Mouse (Mus musculus): ENCODE data around the gene Ovgp1. TPM values are rescaled to one million over a fixed set of nuclear protein-coding genes. Genes with fewer than 3 reads are reported as not detected.
A peak's percentile ranks its signal among the peaks of the same experiment; 100 is the strongest.
"Not testable (repeated sequence)": the region's sequence is repeated elsewhere in the genome, so short reads cannot be mapped to it uniquely, and the experiment has no call there.

Ovgp1 gene
- total RNA-seq, 1 experiment from 2014 or later: 0.55 TPM

DNA sequence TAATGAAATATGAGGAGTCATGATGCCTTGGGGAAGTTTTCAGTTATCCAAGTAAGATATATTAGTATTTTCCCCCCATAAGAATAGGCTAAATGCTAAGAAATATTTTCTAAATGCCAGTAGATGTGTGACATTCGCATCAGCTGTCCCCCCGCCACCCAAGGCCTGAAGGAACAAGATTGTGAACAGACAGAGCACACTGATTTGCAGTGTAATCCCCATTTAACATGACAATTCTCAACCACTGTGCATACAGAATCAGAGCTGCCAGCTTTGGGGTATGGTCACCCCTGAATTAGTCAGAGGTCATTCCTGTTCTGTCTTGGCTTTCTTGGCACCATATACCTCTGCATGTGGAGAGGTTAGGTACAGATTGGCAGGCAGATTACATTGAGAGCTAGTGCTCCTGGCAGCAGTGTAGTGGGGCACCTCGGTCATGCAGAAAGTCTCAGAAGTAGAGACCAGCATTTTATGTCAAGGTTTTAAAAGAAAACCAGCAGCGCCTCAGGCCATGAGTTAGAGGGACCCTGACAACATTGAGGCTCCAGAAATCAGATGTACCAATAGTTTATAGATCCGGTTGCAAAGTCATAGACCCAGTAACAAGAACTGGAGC lies 1.6 kb upstream of the Ovgp1 start:
- no peak for ATAC-seq (replicated peaks in 1 of 2; ENCODE audit: insufficient read depth in 1 of 2, low FRiP score in 2 of 2, low TSS enrichment in 1 of 2, low read depth in 1 of 2, poor library complexity in 2 of 2, severe bottlenecking in 2 of 2)

DNA sequence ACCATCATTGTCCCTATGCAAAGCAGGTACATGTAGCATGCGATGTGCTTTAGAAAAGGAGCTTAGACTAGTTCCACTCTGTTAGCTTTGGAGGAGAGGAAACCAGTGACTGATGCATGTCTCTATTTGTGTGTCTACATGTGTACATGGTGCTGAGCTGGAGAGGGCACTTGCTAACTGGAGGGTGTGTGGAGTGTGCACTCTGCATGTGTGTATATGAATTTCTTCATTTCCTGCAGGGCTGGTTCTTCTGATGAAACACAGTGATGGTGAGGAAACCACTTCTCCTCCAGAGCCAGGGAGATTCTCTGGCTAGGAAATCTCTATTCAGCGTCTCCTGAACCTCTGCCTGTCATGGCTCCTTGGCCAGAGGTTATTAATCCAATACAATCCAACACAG lies 663 bp downstream of the Ovgp1 start:
- peak; percentile 42 to 79; a peak in 2 of 4 replicates for ATAC-seq (replicated peaks in 1 of 2; ENCODE audit: insufficient read depth in 1 of 2, low FRiP score in 2 of 2, low TSS enrichment in 1 of 2, low read depth in 1 of 2, poor library complexity in 2 of 2, severe bottlenecking in 2 of 2)

DNA sequence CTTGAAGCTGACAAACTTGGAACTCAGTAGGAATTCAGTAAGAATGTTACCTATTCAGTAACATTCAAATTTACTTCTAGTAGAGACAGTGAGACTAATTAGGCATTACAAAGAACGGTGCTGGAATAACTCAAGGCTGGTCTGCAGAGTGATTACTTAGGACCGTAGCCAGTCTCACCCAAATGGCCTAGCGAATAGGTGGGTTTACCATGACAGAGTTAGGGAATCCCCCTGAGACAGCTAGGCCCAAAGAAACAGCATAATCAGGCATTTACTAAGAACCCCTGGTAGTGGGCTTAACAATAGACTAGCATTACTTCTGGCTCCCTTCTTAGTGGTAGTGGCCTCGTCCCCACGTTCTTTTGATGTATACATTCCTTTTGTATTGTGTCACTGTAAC lies 16.1 kb downstream of the Ovgp1 start:
- not testable (repeated sequence) for ATAC-seq (replicated peaks in 1 of 2; ENCODE audit: insufficient read depth in 1 of 2, low FRiP score in 2 of 2, low TSS enrichment in 1 of 2, low read depth in 1 of 2, poor library complexity in 2 of 2, severe bottlenecking in 2 of 2)

DNA sequence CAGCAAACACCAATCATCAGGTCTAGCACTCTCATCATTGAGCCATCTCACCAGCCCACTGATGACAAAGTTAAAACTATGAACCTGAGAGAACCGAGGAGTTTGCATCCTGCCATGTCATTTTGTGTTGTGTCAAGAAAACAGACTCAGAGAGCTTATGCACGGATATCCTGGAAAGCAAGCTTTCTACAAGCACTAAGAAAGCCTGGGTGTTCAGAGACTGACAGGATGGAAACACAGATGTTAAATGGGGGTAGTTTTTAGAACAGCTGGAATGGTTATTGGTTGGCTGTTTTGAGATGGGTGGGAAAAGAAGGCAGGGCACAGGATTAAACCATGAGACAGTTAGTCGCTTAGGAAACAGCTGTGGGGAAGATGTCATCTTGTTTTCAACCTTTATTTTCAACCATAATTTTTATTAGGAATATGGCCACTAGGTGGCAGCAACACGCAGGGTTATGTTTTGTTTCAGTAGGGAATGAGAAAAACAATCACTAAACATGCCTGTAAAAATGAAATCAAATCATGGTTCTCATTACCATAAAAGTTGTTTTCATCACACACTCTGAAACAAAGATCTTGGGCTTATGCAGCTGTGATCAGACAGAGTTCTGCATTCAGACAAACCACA lies 18.3 kb downstream of the Ovgp1 start:
- ATAC-seq (replicated peaks in 1 of 2; ENCODE audit: insufficient read depth in 1 of 2, low FRiP score in 2 of 2, low TSS enrichment in 1 of 2, low read depth in 1 of 2, poor library complexity in 2 of 2, severe bottlenecking in 2 of 2): peak in 1 of 2 experiments; percentile 44; a peak in 1 of 4 replicates

DNA sequence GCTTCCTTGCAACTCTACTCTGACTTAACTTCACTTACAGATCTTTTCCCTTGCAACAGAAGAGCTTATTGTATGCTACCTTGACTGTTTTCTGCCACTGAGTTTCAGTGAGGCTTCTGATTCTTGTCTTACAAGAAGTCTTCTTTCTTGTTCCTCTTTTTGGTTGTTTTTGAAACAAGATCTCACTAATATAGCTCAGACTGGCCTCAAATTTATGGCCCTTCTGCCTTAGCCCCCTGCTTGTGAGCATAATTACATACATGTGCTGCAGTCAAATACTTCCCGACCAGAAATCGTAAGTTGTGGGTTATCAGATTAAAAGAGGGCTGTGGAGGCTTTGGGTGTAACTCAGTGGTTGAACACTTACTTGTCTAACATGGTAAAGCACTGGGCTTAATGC lies 21.2 kb downstream of the Ovgp1 start:
- ATAC-seq (replicated peaks in 1 of 2; ENCODE audit: insufficient read depth in 1 of 2, low FRiP score in 2 of 2, low TSS enrichment in 1 of 2, low read depth in 1 of 2, poor library complexity in 2 of 2, severe bottlenecking in 2 of 2): peak; percentile 58 to 74

DNA sequence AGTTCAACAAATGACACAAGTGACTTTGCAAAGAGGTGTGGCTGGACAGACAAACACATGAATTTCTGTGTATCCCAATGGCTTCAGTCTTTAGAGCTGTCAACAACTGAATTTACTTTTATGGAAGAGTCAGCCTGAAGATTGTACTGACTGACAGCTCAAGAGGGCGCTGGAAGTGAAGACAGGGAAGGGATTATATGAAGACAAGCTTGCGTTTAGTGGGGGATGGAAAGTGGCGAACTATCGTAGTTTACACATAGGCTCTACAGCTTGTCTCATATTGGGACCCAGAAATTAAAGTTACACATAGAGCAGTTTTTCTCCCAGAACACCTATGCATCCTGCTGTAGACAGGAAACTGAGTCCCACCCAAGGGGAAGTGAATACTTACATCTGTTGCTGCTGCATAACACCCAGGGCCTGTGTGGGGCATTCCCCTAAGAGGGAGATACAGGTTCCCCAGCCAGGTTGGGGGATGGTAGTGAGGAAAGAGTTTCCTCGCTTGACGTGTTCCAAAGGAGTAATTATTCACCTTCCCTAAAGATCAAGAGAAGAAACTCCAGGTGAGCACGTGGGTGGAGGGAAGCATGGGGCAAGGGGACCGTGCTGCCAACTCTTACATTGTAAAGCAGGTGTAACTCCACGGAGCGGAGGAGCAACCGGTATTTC lies 27.3 kb downstream of the Ovgp1 start:
- ATAC-seq (replicated peaks in 1 of 2; ENCODE audit: insufficient read depth in 1 of 2, low FRiP score in 2 of 2, low TSS enrichment in 1 of 2, low read depth in 1 of 2, poor library complexity in 2 of 2, severe bottlenecking in 2 of 2): peak; percentile 24 to 33; a peak in 2 of 4 replicates

DNA sequence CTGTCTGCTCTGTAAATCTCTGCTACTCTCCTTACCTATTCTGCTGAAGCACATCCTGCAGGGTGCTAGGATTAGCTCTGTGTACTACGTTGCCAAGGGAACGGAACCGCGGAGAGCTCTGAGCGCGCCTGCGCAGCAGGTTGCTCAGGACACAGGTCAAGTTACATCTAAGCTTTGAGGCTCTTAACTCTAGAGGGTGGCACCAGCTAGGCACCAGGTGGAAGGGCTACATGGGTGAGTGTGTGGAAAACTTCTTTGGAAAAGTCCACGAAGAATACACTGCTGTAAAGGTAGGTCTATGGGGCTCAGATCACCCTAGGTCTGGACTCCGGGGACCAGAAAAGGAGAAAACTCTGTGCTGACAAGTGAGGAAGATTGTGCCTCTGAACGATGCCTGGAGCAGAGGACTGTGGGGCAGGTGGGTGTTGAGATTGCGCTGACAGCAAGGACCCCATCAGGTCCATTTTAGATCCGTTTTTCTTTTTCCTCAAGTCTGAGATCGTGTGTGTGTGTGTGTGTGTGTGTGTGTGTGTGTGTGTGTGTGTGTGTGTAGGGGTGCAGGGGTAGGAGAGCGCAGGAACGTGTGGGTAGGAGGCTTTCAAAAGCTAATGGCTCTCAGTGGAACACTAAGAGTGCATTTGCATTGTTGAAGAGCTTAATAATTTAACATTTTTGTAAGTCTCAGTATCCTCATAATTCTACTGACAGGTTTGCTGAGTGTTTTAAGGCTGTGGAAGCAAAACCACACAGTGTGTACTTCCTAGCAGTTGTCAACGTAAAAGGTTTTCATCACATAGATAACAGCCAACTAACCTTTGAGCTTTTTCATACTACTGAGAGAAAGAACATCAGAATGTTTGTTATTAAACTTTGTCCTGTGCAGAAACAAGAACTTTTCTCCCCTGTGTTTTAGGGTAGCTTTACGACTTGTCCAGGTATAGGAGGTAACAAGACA lies 28.2 kb downstream of the Ovgp1 start:
- peak; percentile 95 to 97 for ATAC-seq (replicated peaks in 1 of 2; ENCODE audit: insufficient read depth in 1 of 2, low FRiP score in 2 of 2, low TSS enrichment in 1 of 2, low read depth in 1 of 2, poor library complexity in 2 of 2, severe bottlenecking in 2 of 2)

DNA sequence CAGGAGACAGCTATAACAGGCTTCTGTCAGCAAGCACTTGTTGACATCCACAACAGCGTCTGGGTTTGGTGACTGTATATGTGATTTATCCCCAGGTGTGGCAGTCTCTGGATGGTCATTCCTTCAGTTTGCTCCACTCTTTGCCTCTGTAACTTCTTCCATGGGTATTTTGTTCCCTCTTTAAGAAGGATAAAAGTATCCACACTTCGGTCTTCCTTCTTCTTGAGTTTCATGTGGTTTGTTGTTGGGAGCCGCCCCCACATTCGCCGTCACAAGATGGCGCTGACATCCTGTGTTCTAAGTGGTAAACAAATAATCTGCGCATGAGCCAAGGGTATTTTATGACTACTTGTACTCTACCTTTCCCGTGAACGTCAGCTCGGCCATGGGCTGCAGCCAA lies 29.8 kb downstream of the Ovgp1 start:
- not testable (repeated sequence) for ATAC-seq (replicated peaks in 1 of 2; ENCODE audit: insufficient read depth in 1 of 2, low FRiP score in 2 of 2, low TSS enrichment in 1 of 2, low read depth in 1 of 2, poor library complexity in 2 of 2, severe bottlenecking in 2 of 2)

DNA sequence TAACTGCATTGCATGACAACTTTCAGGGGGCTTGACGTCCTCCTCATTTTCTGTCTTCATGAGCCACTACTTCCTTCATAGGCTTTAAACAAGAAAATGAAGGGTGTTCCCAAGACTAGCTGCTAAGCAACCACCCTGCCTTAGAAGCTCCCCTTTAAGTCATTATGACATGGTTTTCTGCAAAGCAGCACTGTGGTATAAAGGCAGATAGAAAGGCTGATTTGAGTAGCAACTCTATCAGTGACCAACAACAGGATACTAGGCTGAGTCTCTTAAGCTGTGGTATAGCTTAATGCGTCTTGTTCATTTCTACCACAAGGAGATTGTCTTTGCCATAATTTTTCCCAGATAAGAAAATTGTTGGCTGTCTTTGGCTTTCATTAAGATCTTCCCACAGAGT lies 41.0 kb downstream of the Ovgp1 start, which contains the start of gene Pifo:
Pifo (minus strand) TSS at position 101 of the 400 bp plus-strand sequence.
- ATAC-seq (replicated peaks in 1 of 2; ENCODE audit: insufficient read depth in 1 of 2, low FRiP score in 2 of 2, low TSS enrichment in 1 of 2, low read depth in 1 of 2, poor library complexity in 2 of 2, severe bottlenecking in 2 of 2): no peak

DNA sequence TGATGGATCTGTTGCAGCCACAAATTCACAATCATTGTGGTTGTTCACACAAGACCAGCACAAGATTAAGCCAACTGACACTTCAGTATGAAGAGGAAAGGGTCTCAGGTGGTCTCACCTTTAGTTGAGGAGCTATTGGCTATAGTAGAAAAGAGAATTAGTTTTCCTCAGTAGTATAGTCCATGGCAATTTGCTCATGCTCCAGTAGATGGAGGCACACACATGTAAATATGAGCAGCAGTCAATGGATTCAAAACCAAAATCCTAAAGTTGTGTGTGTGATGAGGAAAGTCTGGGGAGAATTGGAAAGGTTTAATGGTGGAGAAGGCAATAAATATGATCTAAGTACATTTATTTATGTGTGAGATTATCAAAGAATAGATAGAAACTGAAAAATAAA lies 48.3 kb downstream of the Ovgp1 start:
- ATAC-seq (replicated peaks in 1 of 2; ENCODE audit: insufficient read depth in 1 of 2, low FRiP score in 2 of 2, low TSS enrichment in 1 of 2, low read depth in 1 of 2, poor library complexity in 2 of 2, severe bottlenecking in 2 of 2): 0 out of 4 replicates have a peak, but pooled peaks of 1 of the 2 experiments have one; percentile 46

DNA sequence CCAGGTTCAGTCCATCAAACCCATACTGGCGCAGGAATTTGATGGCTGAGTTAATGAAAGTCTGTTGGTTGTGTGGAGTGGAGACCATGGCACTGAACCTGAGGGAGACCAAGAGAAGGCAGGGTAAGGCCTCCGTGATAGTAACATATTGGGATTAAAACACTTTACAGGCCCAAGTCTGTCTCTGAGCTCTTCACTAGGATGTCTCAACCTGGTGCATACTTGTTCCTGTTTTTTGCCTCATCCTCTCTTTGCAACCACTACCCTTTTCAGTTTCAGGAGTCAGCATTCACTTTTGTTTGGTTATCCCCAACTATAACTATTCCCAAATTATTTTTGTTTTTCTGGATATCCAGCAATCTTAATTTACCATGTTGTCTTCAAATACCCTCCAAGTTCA lies 50.6 kb downstream of the Ovgp1 start:
- no peak for ATAC-seq (replicated peaks in 1 of 2; ENCODE audit: insufficient read depth in 1 of 2, low FRiP score in 2 of 2, low TSS enrichment in 1 of 2, low read depth in 1 of 2, poor library complexity in 2 of 2, severe bottlenecking in 2 of 2)

DNA sequence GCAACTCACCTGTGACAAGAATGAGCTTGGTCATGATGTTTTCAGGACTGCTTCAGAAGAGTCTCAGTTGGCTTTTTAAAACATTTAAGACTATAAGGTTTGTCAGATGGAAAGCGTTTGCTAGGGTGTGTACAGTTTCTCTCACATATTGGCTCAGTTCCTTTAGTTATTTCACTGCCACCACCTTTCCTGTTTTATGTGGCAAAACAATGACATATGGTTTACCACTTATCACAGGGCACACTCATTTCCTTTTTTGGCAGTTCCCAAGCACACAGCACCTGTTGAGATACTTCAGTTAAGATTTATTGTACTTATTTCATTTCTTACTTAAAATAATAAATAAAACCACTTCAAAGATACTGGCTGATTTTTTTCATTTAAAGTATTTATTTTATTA lies 59.3 kb downstream of the Ovgp1 start, which contains the start of gene Chil5:
Chil5 (minus strand) TSS at position 34 of the 400 bp plus-strand sequence.
- peak; percentile 95 to 96 for ATAC-seq (replicated peaks in 1 of 2; ENCODE audit: insufficient read depth in 1 of 2, low FRiP score in 2 of 2, low TSS enrichment in 1 of 2, low read depth in 1 of 2, poor library complexity in 2 of 2, severe bottlenecking in 2 of 2)

Other genes with a start within 250 kb of the Ovgp1 start
- gene Rap1a, start 172.4 kb upstream of the Ovgp1 start, total RNA-seq (2017): 130 and 153 TPM in 2 replicates
- gene Adora3, start 102.9 kb upstream of the Ovgp1 start, total RNA-seq (2017): 0.38 TPM in 1 of 2 replicates, not detected in the other
- 1.8 TPM in 1 of 2 replicates, not detected in the other for gene Tmigd3, start 102.8 kb upstream of the Ovgp1 start, total RNA-seq (2017)
- 3.9 and 7.4 TPM in 2 replicates for gene I830077J02Rik, start 41.0 kb upstream of the Ovgp1 start, total RNA-seq (2017)
- gene Wdr77, start 14.3 kb upstream of the Ovgp1 start, total RNA-seq (2017): 40.0 and 44.0 TPM in 2 replicates
- 347 and 404 TPM in 2 replicates for gene Atp5f1, start 13.6 kb upstream of the Ovgp1 start, total RNA-seq (2017)
- gene Pifo, start 40.9 kb downstream of the Ovgp1 start, total RNA-seq (2017): not detected in 2 replicates
- 2.5 and 5.3 TPM in 2 replicates for gene Chil5, start 59.1 kb downstream of the Ovgp1 start, total RNA-seq (2017)
- 0.69 TPM in 1 of 2 replicates, not detected in the other for gene Chia1, start 139.5 kb downstream of the Ovgp1 start, total RNA-seq (2017)
- gene Chil3, start 193.9 kb downstream of the Ovgp1 start, total RNA-seq (2017): 106 and 442 TPM in 2 replicates
- gene Chil4, start 245.8 kb downstream of the Ovgp1 start, total RNA-seq (2017): not detected in 2 replicates